Mouse (Mus musculus) megakaryocyte, adult 5-6 weeks (primary cell): ENCODE measurements around the gene Krt2. TPM values are rescaled to one million over a fixed set of nuclear protein-coding genes. Genes with fewer than 3 reads are reported as not detected.

Source experiments
- ATAC-seq: 2 replicates; pipeline ENCODE4 v1.8.0; 2016; ENCODE audit warnings: mild to moderate bottlenecking, inconsistent platforms; ENCODE audit not compliant: poor library complexity, severe bottlenecking
- total RNA-seq, 2 experiments: library from RNA; stranded (forward) in 1 of 2; stranded (reverse) in 1 of 2; fragments of 153-499, 151-499 nt in 1 of 2; fragments of 221-1000, 200-1000 nt in 1 of 2; gene quantifications; 2 replicates each; pipeline versions ENCODE4 v1.2.3 to v1.2.4; 2015 to 2017

Gene Krt2
- total RNA-seq, 2 experiments from 2014 or later, result not detected

GRCm38 (mm10) chr15:101773420-101773819 is 44.5 kb downstream of the Krt2 start:
- no peak for ATAC-seq

- ATAC-seq, result peak; percentile 82
Observed at GRCm38 (mm10) chr15:101772711-101773081, 45.3 kb downstream of the Krt2 start.

GRCm38 (mm10) chr15:101772080-101772710 is 45.8 kb downstream of the Krt2 start:
- ATAC-seq, result peak; percentile 43; the same call in 1 of the 2 replicates

- no peak for ATAC-seq
Observed at GRCm38 (mm10) chr15:101770226-101770625, 47.7 kb downstream of the Krt2 start.

Other genes with a start within 250 kb of the Krt2 start
- gene Krt75, start 244.3 kb downstream of the Krt2 start, total RNA-seq (2015), result not detected in 2 replicates
- not detected in 2 replicates for gene Krt75, start 244.3 kb downstream of the Krt2 start, total RNA-seq (2017)
- gene Gm5414, start 190.0 kb downstream of the Krt2 start, total RNA-seq (2015), result not detected in 2 replicates
- gene Gm5414, start 190.0 kb downstream of the Krt2 start, total RNA-seq (2017), result not detected in 2 replicates
- not detected in 2 replicates for gene Gm5478, start 170.8 kb downstream of the Krt2 start, total RNA-seq (2015)
- not detected in 2 replicates for gene Gm5478, start 170.8 kb downstream of the Krt2 start, total RNA-seq (2017)
- gene Krt6b, start 137.9 kb downstream of the Krt2 start, total RNA-seq (2015), result not detected in 2 replicates
- gene Krt6b, start 137.9 kb downstream of the Krt2 start, total RNA-seq (2017), result not detected in 2 replicates
- gene Krt6a, start 123.9 kb downstream of the Krt2 start, total RNA-seq (2015), result not detected in 2 replicates
- not detected in 2 replicates for gene Krt6a, start 123.9 kb downstream of the Krt2 start, total RNA-seq (2017)
- not detected in 2 replicates for gene Krt5, start 105.3 kb downstream of the Krt2 start, total RNA-seq (2015)
- not detected in 2 replicates for gene Krt5, start 105.3 kb downstream of the Krt2 start, total RNA-seq (2017)
- not detected in 2 replicates for gene Krt71, start 75.1 kb downstream of the Krt2 start, total RNA-seq (2015)
- not detected in 2 replicates for gene Krt71, start 75.1 kb downstream of the Krt2 start, total RNA-seq (2017)
- gene Krt72, start 31.7 kb downstream of the Krt2 start, total RNA-seq (2015), result not detected in 2 replicates
- not detected in 2 replicates for gene Krt72, start 31.7 kb downstream of the Krt2 start, total RNA-seq (2017)
- gene Krt73, start 15.8 kb downstream of the Krt2 start, total RNA-seq (2015), result not detected in 2 replicates
- not detected in 2 replicates for gene Krt73, start 15.8 kb downstream of the Krt2 start, total RNA-seq (2017)
- gene Krt1, start 32.6 kb upstream of the Krt2 start, total RNA-seq (2015), result not detected in 2 replicates
- gene Krt1, start 32.6 kb upstream of the Krt2 start, total RNA-seq (2017), result not detected in 2 replicates
- not detected in 2 replicates for gene Krt77, start 51.5 kb upstream of the Krt2 start, total RNA-seq (2015)
- 0.11 TPM in 1 of 2 replicates, not detected in the other for gene Krt77, start 51.5 kb upstream of the Krt2 start, total RNA-seq (2017)
- not detected in 2 replicates for gene Krt76, start 74.8 kb upstream of the Krt2 start, total RNA-seq (2015)
- gene Krt76, start 74.8 kb upstream of the Krt2 start, total RNA-seq (2017), result not detected in 2 replicates
- not detected in 2 replicates for gene Krt4, start 106.6 kb upstream of the Krt2 start, total RNA-seq (2015)
- not detected in 2 replicates for gene Krt4, start 106.6 kb upstream of the Krt2 start, total RNA-seq (2017)
- gene Krt79, start 122.2 kb upstream of the Krt2 start, total RNA-seq (2015), result not detected in 2 replicates
- not detected in 2 replicates for gene Krt79, start 122.2 kb upstream of the Krt2 start, total RNA-seq (2017)
- not detected in 2 replicates for gene Krt78, start 136.1 kb upstream of the Krt2 start, total RNA-seq (2015)
- gene Krt78, start 136.1 kb upstream of the Krt2 start, total RNA-seq (2017), result not detected in 2 replicates
- not detected in 2 replicates for gene Krt8, start 186.3 kb upstream of the Krt2 start, total RNA-seq (2015)
- not detected in 2 replicates for gene Krt8, start 186.3 kb upstream of the Krt2 start, total RNA-seq (2017)
- gene Krt18, start 210.0 kb upstream of the Krt2 start, total RNA-seq (2015), result 0.22 and 0.23 TPM in 2 replicates
- 0.89 and 1.7 TPM in 2 replicates for gene Krt18, start 210.0 kb upstream of the Krt2 start, total RNA-seq (2017)